Mouse (Mus musculus) MEL (cell line): ENCODE results near the gene Fam173b. TPM values are rescaled to one million over a fixed set of nuclear protein-coding genes. Genes with fewer than 3 reads are reported as not detected.

Source experiments
- DNase-seq: peaks from one replicate; pipeline ENCODE4 v3.0.0; 2011; ENCODE audit warnings: low read depth, low spot score
- H3K27ac ChIP-seq: 2 replicates; pipeline ENCODE4 v1.5.1; 2012; ENCODE audit warnings: low read depth, mild to moderate bottlenecking, control low read depth, low read length, moderate library complexity; ENCODE audit not compliant: control insufficient read depth
- H3K27me3 ChIP-seq, 2 experiments: fragments of 150-350 bp in 1 of 2; sonication (generic) in 1 of 2; 2 replicates each; pipeline ENCODE4 v1.6.1; 2012; ENCODE audit warnings: low read length in 2 of 2, mild to moderate bottlenecking in 2 of 2, improper control_type of control experiment in 1 of 2, moderate library complexity in 1 of 2; ENCODE audit not compliant: insufficient read depth in 2 of 2, control insufficient read depth in 1 of 2
- H3K36me3 ChIP-seq, 2 experiments: 2 replicates each; pipeline ENCODE4 v1.6.1; 2012 to 2014; ENCODE audit warnings: low read length in 2 of 2, improper control_type of control experiment in 1 of 2, inconsistent platforms in 1 of 2, mild to moderate bottlenecking in 1 of 2; ENCODE audit not compliant: insufficient read depth in 2 of 2, control insufficient read depth in 1 of 2
- H3K4me1 ChIP-seq, 2 experiments: fragments of 150-350 bp in 1 of 2; sonication (generic) in 1 of 2; 2 replicates each; pipeline ENCODE4 v1.6.1; 2012; ENCODE audit warnings: low read length in 2 of 2, improper control_type of control experiment in 1 of 2, mild to moderate bottlenecking in 1 of 2; ENCODE audit not compliant: insufficient read depth in 2 of 2, control insufficient read depth in 1 of 2
- H3K4me3 ChIP-seq, 2 experiments: fragments of 150-350 bp in 1 of 2; sonication (generic) in 1 of 2; 2 replicates each; pipeline ENCODE4 v1.5.1; 2012; ENCODE audit warnings: low read depth in 2 of 2, low read length in 2 of 2, mild to moderate bottlenecking in 2 of 2, moderate library complexity in 2 of 2, control low read depth in 1 of 2, improper control_type of control experiment in 1 of 2; ENCODE audit not compliant: control insufficient read depth in 1 of 2, insufficient read depth in 1 of 2
- H3K79me2 ChIP-seq: 2 replicates; pipeline ENCODE4 v1.6.1; 2012; ENCODE audit warnings: mild to moderate bottlenecking, low read length, moderate library complexity; ENCODE audit not compliant: control insufficient read depth, poor library complexity, insufficient read depth
- H3K9ac ChIP-seq: 2 replicates; pipeline ENCODE4 v1.6.1; 2012; ENCODE audit warnings: low read depth, mild to moderate bottlenecking, control low read depth, low read length, moderate library complexity; ENCODE audit not compliant: control insufficient read depth, poor library complexity, severe bottlenecking
- H3K9me3 ChIP-seq: fragments of 150-350 bp; sonication (generic); replicated peaks from 2 replicates; pipeline ENCODE4 v1.6.1; 2012; ENCODE audit warnings: mild to moderate bottlenecking, low read length, improper control_type of control experiment, moderate library complexity; ENCODE audit not compliant: insufficient read depth
- CHD1 ChIP-seq: IDR thresholded peaks from 2 replicates; pipeline ENCODE4 v1.6.1; 2012; ENCODE audit warnings: low read depth, mild to moderate bottlenecking, inconsistent platforms, low read length, improper control_type of control experiment
- CTCF ChIP-seq, 3 experiments: IDR thresholded peaks in 2 of 3; conservative IDR thresholded peaks in 1 of 3; 2 replicates each; pipeline ENCODE4 v1.5.1; 2011 to 2012; ENCODE audit warnings: low read length in 3 of 3, low read depth in 2 of 3, mild to moderate bottlenecking in 2 of 3, improper control_type of control experiment in 1 of 3, inconsistent platforms in 1 of 3, mixed read lengths in 1 of 3, moderate library complexity in 1 of 3; ENCODE audit not compliant: control insufficient read depth in 1 of 3, insufficient read depth in 1 of 3, poor library complexity in 1 of 3, severe bottlenecking in 1 of 3
- E2F4 ChIP-seq: IDR thresholded peaks from 2 replicates; pipeline ENCODE4 v1.6.1; 2011; ENCODE audit warnings: low read depth, low read length, improper control_type of control experiment, borderline replicate concordance
- EP300 ChIP-seq, 2 experiments: IDR thresholded peaks; 2 replicates each; pipeline ENCODE4 v1.6.1; 2011; ENCODE audit warnings: improper control_type of control experiment in 2 of 2, low read length in 2 of 2, low read depth in 1 of 2, mild to moderate bottlenecking in 1 of 2
- ETS1 ChIP-seq: IDR thresholded peaks from 2 replicates; pipeline ENCODE4 v1.6.1; 2012; ENCODE audit warnings: low read depth, mild to moderate bottlenecking, inconsistent platforms, low read length, improper control_type of control experiment, moderate library complexity
- HCFC1 ChIP-seq: IDR thresholded peaks from 2 replicates; pipeline ENCODE4 v1.6.1; 2012; ENCODE audit warnings: low read depth, mild to moderate bottlenecking, inconsistent platforms, low read length, improper control_type of control experiment, moderate library complexity
- JUND ChIP-seq: IDR thresholded peaks from 2 replicates; pipeline ENCODE4 v1.6.1; 2011; ENCODE audit warnings: low read depth, mild to moderate bottlenecking, improper control_type of control experiment, low read length
- KAT2A ChIP-seq: conservative IDR thresholded peaks from 2 replicates; pipeline ENCODE4 v1.6.1; 2012; ENCODE audit warnings: low read depth, low read length, improper control_type of control experiment, inconsistent platforms
- MAX ChIP-seq: IDR thresholded peaks from 2 replicates; pipeline ENCODE4 v1.6.1; 2011; ENCODE audit warnings: low read length, improper control_type of control experiment
- MAZ ChIP-seq: IDR thresholded peaks from 2 replicates; pipeline ENCODE4 v1.6.1; 2012; ENCODE audit warnings: low read depth, mild to moderate bottlenecking, inconsistent platforms, low read length, improper control_type of control experiment
- MEF2A ChIP-seq: IDR thresholded peaks from 2 replicates; pipeline ENCODE4 v1.6.1; 2014; ENCODE audit warnings: low read depth, mild to moderate bottlenecking, inconsistent platforms, low read length, improper control_type of control experiment; ENCODE audit not compliant: poor library complexity, insufficient replicate concordance, severe bottlenecking; ENCODE audit errors: extremely low read depth
- MXI1 ChIP-seq: IDR thresholded peaks from 2 replicates; pipeline ENCODE4 v1.6.1; 2011; ENCODE audit warnings: mild to moderate bottlenecking, low read depth, low read length, improper control_type of control experiment
- MYC ChIP-seq: IDR thresholded peaks from 2 replicates; pipeline ENCODE4 v1.6.1; 2011; ENCODE audit warnings: low read depth, mild to moderate bottlenecking, low read length, improper control_type of control experiment, moderate library complexity
- NRF1 ChIP-seq: IDR thresholded peaks from 2 replicates; pipeline ENCODE4 v1.6.1; 2014; ENCODE audit warnings: low read depth, mild to moderate bottlenecking, inconsistent platforms, low read length, improper control_type of control experiment, moderate library complexity; ENCODE audit not compliant: poor library complexity, insufficient read depth, severe bottlenecking
- POLR2AphosphoS2 ChIP-seq: IDR thresholded peaks from 2 replicates; pipeline ENCODE4 v1.6.1; 2011; ENCODE audit warnings: low read length, improper control_type of control experiment
- POLR2AphosphoS5 ChIP-seq: IDR thresholded peaks from 2 replicates; pipeline ENCODE4 v1.6.1; 2012; ENCODE audit warnings: low read depth, borderline replicate concordance, mild to moderate bottlenecking, inconsistent platforms, low read length, moderate library complexity, mixed read lengths
- SIN3A ChIP-seq: IDR thresholded peaks from 2 replicates; pipeline ENCODE4 v1.6.1; 2012; ENCODE audit warnings: low read length, improper control_type of control experiment, inconsistent platforms
- SMC3 ChIP-seq: IDR thresholded peaks from 2 replicates; pipeline ENCODE4 v1.6.1; 2011; ENCODE audit warnings: low read depth, low read length, improper control_type of control experiment
- UBTF ChIP-seq: IDR thresholded peaks from 2 replicates; pipeline ENCODE4 v1.6.1; 2012; ENCODE audit warnings: low read depth, mild to moderate bottlenecking, inconsistent platforms, low read length, improper control_type of control experiment, moderate library complexity, borderline replicate concordance; ENCODE audit not compliant: insufficient read depth
- USF1 ChIP-seq: IDR thresholded peaks from 2 replicates; pipeline ENCODE4 v1.6.1; 2014; ENCODE audit warnings: low read depth, mild to moderate bottlenecking, inconsistent platforms, low read length, improper control_type of control experiment, moderate library complexity
- ZC3H11A ChIP-seq: IDR thresholded peaks from 2 replicates; pipeline ENCODE4 v1.6.1; 2012; ENCODE audit warnings: low read depth, mild to moderate bottlenecking, inconsistent platforms, low read length, improper control_type of control experiment
- ZMIZ1 ChIP-seq: IDR thresholded peaks from 2 replicates; pipeline ENCODE4 v1.6.1; 2012; ENCODE audit warnings: low read depth, mild to moderate bottlenecking, inconsistent platforms, low read length, improper control_type of control experiment, moderate library complexity
- ZNF384 ChIP-seq: IDR thresholded peaks from 2 replicates; pipeline ENCODE4 v1.6.1; 2012; ENCODE audit warnings: low read depth, mild to moderate bottlenecking, inconsistent platforms, low read length, improper control_type of control experiment
- polyA plus RNA-seq, 2 experiments: library from polyadenylated mRNA; stranded (reverse) in 1 of 2; unstranded in 1 of 2; fragments of >175 nt in 1 of 2; fragments of >200 nt in 1 of 2; gene quantifications; 2 replicates each; pipeline versions ENCODE4 v1.2.1 to v1.2.4; 2012; ENCODE audit warnings: low replicate concordance in 2 of 2, low read depth in 1 of 2; ENCODE audit not compliant: insufficient read length in 2 of 2, insufficient read depth in 1 of 2, missing spikeins in 1 of 2
- total RNA-seq: library from RNA; depleted of rRNA; stranded (reverse); fragments of 300-350 nt; gene quantifications from 2 replicates; pipeline ENCODE4 v1.2.3, GENCODE M21; 2012

The Fam173b gene
- total and polyA plus RNA-seq, 3 experiments = 21.0 to 29.2 TPM; not detected in 1

- Histone ChIP-seq H3K4me1 (peaks cover 2 to 20% of the 10 kb centered on the region in 2 experiments), H3K27me3 (no peaks in the 10 kb centered on the region), H3K36me3 (peaks cover 0 to 14% of the 10 kb centered on the region in 2 experiments; a peak in 2 of 4 replicates)
Measured at GRCm38 (mm10) chr15:31583304-31584085, 18.2 kb upstream of the Fam173b start.

GRCm38 (mm10) chr15:31585238-31585637 is 16.4 kb upstream of the Fam173b start:
- Histone ChIP-seq H3K36me3 (peaks cover 0 to 14% of the 10 kb centered on the region in 2 experiments; a peak in 3 of 4 replicates), H3K79me2 (no peaks in the 10 kb centered on the region), H3K9me3 (no peaks in the 10 kb centered on the region), H3K4me3 (no peak overlapping the region), H3K9ac (no peak overlapping the region), H3K4me1 (peaks cover 2 to 20% of the 10 kb centered on the region in 2 experiments), H3K27me3 (no peaks in the 10 kb centered on the region), H3K27ac (no peak overlapping the region)
- no peak for DNase-seq
- TF ChIP-seq NRF1 (no peak), JUND (no peak), HCFC1 (no peak), MYC (no peak), POLR2AphosphoS2 (no peak), SIN3A (no peak), ZMIZ1 (no peak), MEF2A (no peak), ZC3H11A (no peak), E2F4 (no peak), MAX (no peak), CTCF (IDR thresholded peaks at IDR 0.05 in 2 of 3, conservative IDR thresholded peaks at IDR 0.05 in 1 of 3; ENCODE audit: control insufficient read depth in 1 of 3, insufficient read depth in 1 of 3, low read depth in 2 of 3, low read length in 3 of 3, poor library complexity in 1 of 3, severe bottlenecking in 1 of 3) (no peak), MXI1 (no peak), POLR2AphosphoS5 (no peak), MAZ (no peak), SMC3 (no peak), USF1 (no peak), ZNF384 (no peak), UBTF (no peak), CHD1 (no peak)

More at GRCm38 (mm10) chr15:31583304-31584085, 18.2 kb upstream of the Fam173b start:
- no peak overlapping the region for H3K27ac ChIP-seq
- no peaks in the 10 kb centered on the region for H3K79me2 ChIP-seq
- H3K9me3 ChIP-seq = no peaks in the 10 kb centered on the region
- TF ChIP-seq USF1 = no peak
- TF ChIP-seq ZC3H11A = no peak
- TF ChIP-seq KAT2A = no peak
- TF ChIP-seq MEF2A = no peak
- TF ChIP-seq MAZ = no peak
- no peak for TF ChIP-seq JUND
- TF ChIP-seq ETS1 = no peak
- TF ChIP-seq EP300 (IDR thresholded peaks at IDR 0.05; ENCODE audit: low read depth in 1 of 2, low read length in 2 of 2) = no peak
- no peak for TF ChIP-seq POLR2AphosphoS2
- no peak overlapping the region for H3K9ac ChIP-seq
- no peak overlapping the region for H3K4me3 ChIP-seq
- no peak for DNase-seq
